Mouse (Mus musculus) ES-CJ7 (cell line): ENCODE measurements around the gene Gm853.

ENCODE experiments used
- DNase-seq: peaks from one replicate; pipeline ENCODE4 v3.0.0; 2011; ENCODE audit warnings: low read depth, low spot score

Gm853 gene

DNA sequence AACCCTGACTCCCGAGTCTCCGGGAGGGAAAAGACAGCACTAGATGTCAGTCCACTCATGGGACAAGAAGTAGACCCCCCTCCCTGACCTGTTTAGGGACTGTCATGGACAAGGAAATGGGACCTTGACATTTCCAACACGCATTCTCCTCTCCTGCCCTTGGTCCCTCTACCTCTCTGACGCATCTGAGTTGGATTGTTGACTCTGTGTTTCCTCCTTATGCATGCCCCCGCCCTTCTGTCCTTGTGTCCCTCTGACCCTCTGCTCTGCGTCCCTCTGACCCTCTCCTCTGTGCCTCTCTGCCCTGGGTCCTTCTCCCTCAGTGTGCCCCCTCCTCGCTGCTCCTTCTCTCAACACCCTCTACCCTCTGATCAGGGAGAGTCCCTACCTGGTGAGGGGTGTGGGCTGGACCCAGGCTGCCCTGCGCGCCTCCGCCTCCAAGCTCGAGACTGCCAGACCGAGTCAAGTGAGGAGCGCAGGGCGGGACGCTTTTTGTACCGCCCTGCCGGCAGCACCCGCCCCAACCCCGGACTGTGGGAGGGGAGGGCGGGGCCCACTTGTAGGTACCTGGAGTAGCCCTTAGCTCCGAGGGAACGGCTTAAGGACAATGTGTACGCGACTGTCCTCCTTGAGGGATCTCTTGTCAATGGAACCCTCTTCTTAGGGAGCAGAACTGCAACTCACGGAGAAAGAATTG lies 47.7 kb downstream of the Gm853 start:
- peak; percentile 64 for DNase-seq

DNA sequence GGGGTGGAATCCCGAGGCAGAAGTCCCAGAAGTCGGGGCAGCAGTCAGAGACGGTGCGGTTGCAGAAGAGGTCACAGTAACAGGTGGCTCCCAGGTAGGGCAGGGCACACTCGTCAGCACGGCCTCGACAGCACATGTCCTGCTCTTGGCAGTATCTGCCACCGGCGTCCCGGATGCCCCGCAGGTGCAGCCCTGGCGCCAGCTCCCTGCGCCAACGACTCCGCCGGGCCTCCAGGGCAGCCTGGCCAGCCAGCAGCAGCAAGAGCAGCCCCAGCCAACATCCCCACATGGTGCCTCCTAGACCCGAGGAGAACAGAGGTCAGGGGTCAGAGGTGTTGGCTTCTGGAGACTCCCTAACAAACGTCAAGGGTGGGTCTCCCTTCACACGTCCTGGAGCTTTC lies 48.3 kb downstream of the Gm853 start:
- DNase-seq, result no peak

GRCm38 (mm10) chr4:130173060-130173822 lies 49.0 kb downstream of the Gm853 start:
- DNase-seq, result no peak

GRCm38 (mm10) chr4:130171951-130172765 lies 50.0 kb downstream of the Gm853 start:
- no peak for DNase-seq

DNA sequence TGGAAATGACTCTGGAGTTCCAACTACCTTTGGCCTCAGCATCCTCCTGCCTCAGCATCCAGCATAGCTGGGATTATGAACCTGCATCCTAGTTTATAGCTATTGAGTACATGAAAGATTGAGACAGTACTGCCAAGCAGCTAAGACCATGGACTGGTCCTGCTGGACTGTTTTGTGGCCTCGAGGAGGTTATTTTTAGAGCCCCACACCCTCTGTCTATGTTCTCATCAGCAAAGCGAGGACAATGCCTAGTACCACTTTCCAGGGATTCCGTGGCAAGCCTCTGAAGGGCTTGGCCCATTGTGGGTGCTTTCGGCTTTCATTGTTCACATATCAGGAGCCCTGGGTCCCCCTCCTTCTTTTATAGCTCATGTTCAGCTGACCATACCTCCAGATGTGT lies 51.8 kb downstream of the Gm853 start:
- DNase-seq, result no peak

DNA sequence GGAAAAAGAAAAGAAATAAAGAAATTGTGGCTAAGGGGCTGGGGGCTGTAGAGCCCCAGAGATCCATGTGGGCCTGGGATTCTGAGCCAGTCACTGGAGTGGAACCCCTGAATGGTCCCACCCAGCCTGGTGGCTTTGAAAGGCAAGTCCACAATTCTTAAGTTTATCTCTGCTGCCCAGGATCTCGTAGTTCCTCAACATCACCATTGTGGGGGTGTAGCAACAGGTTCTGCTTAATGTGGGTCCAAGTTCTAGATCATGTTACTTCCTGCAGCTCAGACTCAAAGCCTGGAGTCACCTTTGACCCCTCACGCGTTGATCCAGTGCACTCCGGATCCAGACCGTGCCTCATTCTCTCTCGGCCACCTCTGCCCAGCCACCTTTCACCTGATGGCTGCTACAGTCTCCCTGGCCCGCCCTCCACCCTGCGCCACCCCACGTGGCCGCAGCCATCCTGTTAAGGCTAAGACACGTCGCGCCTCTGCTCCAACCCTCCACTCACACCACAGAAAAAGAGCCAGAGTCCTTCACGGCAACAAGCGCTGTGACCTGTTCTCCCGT lies 52.7 kb downstream of the Gm853 start:
- DNase-seq, result no peak

DNA sequence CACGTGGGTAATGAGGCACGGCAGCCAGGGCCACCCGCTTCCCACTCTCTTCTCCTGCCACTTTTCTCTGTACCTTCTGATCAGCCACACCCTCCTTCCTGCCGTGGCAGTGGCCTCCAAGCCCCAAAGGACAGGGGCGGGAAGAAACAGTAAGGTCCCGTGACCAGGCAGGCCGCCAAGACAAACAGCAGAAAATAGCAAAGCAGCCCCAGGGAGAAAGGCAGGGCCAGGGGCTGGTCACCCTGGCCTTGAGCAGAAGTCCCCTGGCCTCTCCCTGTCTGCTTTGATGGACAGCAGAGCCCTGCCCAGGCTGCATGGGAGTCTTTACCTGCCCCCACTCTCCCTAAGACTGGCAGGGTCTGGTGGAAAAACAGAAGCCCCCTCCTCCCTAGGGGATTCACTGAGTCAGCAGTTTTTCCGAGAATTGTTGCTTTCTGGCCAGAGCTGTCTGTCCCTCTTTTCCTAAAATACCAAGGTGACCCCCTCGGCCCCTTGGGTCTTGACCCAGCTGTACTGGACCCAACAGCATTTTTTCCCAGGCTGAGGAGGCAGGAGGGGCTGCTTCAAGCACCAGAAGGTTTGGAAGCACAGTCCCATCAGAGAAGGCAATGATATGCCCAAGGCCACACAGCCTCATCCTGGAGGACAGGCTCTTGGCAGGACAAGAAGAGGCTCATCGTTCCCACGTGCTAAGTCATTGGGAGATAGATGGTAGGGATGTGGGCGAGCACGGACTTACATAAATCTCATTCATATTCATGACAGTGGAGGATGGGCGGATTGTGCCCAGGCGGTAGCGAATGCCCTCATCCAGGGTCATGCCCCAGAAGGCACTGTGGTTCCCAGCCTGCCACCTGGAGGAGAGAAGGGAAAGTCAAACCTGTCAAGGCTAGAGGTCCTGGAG lies 53.7 kb downstream of the Gm853 start:
- no peak for DNase-seq

GRCm38 (mm10) chr4:130167814-130168213 lies 54.4 kb downstream of the Gm853 start:
- DNase-seq, result no peak

DNA sequence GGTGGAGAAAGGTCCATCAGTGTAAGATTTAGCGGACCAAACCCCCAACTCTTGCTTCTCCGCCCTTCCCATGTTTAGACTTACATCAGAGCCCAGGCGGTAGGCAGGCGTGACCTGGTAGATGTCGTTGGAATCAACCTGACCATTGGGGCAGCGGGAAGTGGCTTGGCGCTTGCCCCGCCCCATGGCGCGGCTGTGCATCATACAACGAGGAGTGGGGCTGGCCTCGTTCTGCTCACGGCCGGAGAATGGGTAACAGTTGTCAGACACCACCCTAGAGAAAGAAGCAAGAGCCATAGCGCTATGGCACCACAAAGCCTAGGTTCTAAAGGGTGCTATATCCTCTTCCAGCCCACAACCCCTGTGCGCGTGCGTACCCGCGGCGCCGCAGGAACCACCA lies 54.9 kb downstream of the Gm853 start:
- no peak for DNase-seq

DNA sequence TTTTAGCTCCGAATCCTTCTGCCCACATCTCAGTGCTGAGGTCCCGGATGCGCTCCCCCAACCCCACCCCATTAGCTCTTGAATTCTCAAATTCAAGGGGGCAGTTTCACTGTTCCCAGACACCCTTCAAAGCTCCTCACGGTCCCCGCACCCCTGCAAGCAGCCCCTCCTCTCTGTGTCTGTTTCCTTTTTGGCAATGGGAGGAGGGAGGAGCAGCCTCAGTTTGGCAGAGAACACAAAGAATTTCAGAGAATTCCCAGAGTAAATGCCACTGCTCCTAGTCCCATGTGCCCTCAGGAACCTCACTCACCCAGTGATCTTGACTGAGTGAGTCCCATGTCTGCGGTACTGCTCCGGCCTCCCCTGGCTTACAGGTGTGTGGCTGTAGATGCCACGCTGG lies 55.6 kb downstream of the Gm853 start:
- no peak for DNase-seq

- DNase-seq, result no peak
Measured at GRCm38 (mm10) chr4:130166061-130166460, 56.1 kb downstream of the Gm853 start.

DNA sequence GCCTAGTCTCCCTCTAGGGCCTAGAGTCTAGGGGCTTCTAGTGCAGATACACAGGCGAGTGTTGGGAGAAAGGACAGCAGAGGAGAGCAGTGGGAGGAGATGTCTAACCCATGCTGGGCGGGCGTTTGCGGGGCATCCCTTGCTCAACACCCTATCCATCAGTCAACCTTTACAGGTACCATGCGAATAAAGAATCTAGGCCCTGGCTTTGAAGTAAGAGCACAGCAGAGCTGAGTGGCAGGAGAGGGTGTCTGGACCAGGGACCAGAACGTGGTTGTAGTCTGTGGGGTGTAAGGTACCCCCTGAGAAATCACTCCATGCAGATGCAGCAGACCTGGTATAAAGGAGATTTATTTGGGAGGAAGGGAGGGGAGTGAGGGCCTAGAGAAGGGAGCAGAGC lies 58.1 kb downstream of the Gm853 start:
- no peak for DNase-seq

DNA sequence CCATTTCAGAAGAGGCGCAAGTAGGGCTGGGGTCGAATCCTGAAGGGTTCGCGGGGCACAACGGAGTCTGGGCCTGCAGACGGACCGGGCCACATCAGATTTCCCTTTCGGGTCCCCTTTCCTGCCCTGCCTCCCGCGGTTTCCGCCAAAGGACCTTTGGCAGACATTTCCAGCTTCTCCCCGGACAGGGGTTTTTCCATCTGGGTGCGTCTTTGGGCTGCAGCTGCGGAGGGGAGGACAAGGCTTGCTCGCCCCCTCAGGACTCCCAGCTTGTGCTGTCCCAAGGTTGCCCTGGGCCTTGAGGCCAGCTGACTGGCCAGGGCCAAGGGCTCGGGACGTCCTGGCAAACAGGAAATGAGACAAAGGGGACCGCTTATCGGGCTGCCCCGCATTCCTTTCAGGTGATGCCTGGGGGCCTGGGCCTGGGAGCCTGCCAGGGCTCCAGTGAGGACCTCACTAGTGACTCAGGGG lies 58.8 kb downstream of the Gm853 start:
- no peak for DNase-seq

GRCm38 (mm10) chr4:130161349-130161748 lies 60.9 kb downstream of the Gm853 start:
- no peak for DNase-seq
